Mouse (Mus musculus) lung, postnatal 0 days (tissue): Measurements from ENCODE around the gene Zmym4.

Experiments
- CTCF ChIP-seq: IDR thresholded peaks from 2 replicates; pipeline ENCODE4 v1.5.1; 2016; ENCODE audit warnings: antibody characterized with exemption, mild to moderate bottlenecking
- EP300 ChIP-seq: IDR thresholded peaks from 2 replicates; pipeline ENCODE4 v1.6.1; 2016; ENCODE audit warnings: antibody characterized with exemption, mild to moderate bottlenecking, control low read depth

DNA sequence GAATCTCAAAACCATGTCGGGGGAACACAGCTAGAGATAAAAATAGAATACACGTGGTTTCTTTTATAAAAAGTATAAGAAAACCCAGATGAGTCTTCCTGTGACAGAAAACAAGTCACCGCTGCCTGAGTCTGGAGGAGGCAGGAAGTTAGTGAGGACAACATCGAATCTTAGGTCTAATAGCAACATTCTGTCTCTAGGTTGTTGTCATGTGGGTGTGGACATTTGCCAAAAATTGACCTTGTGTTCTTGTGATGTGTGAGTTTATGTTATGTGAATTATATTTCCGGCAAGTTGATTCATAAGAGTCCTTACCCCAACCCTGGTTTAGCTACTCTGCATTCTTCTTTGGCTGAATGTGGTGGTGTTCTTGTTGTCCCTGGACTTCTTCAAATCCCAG lies 154.7 kb downstream of the Zmym4 start:
- no peak for TF ChIP-seq EP300
- TF ChIP-seq CTCF: no peak
